Mouse (Mus musculus) limb, embryonic 14.5 days (tissue): ENCODE measurements around the gene Pde1c. TPM values are rescaled to one million over a fixed set of nuclear protein-coding genes. Genes with fewer than 3 reads are reported as not detected.
"Not testable (repeated sequence)": the region's sequence is repeated elsewhere in the genome, so short reads cannot be mapped to it uniquely, and the experiment has no call there.

Experiments used
- ATAC-seq: fragments of 200-750 bp; cut with Nextera tagmentation; 2 replicates; pipeline ENCODE4 v1.8.0; 2017; ENCODE audit warnings: low read depth, moderate number of reproducible peaks, moderate TSS enrichment; ENCODE audit not compliant: low FRiP score
- DNase-seq: peaks from one replicate; pipeline ENCODE4 v3.0.0-alpha.2; 2015; ENCODE audit warnings: low spot score
- H3K27ac ChIP-seq: fragments of 300-500 bp; sonication (generic); replicated peaks from 2 replicates; pipeline ENCODE4 v1.5.1; 2014; ENCODE audit warnings: low read depth, mild to moderate bottlenecking, low read length, moderate library complexity, mixed read lengths
- H3K27me3 ChIP-seq: fragments of 300-500 bp; sonication (generic); 2 replicates; pipeline ENCODE4 v1.6.1; 2014; ENCODE audit warnings: low read length, mixed read lengths; ENCODE audit not compliant: control insufficient read depth, insufficient read depth
- H3K36me3 ChIP-seq: fragments of 300-500 bp; sonication (generic); 2 replicates; pipeline ENCODE4 v1.6.1; 2014; ENCODE audit warnings: mild to moderate bottlenecking, low read length, moderate library complexity, mixed read lengths; ENCODE audit not compliant: control insufficient read depth, insufficient read depth
- H3K4me1 ChIP-seq: fragments of 300-500 bp; sonication (generic); 2 replicates; pipeline ENCODE4 v1.6.1; 2014; ENCODE audit warnings: antibody characterized with exemption, low read length, mixed read lengths; ENCODE audit not compliant: control insufficient read depth, insufficient read depth
- H3K4me2 ChIP-seq: fragments of 300-500 bp; sonication (generic); replicated peaks from 2 replicates; pipeline ENCODE4 v1.6.1; 2014; ENCODE audit warnings: low read depth, mild to moderate bottlenecking, low read length, moderate library complexity; ENCODE audit not compliant: severe bottlenecking
- H3K4me3 ChIP-seq: fragments of 300-500 bp; sonication (generic); replicated peaks from 2 replicates; pipeline ENCODE4 v1.5.1; 2014; ENCODE audit warnings: low read length
- H3K9ac ChIP-seq: fragments of 300-500 bp; sonication (generic); 2 replicates; pipeline ENCODE4 v1.6.1; 2014; ENCODE audit warnings: mild to moderate bottlenecking, low read depth, low read length, moderate library complexity; ENCODE audit not compliant: severe bottlenecking
- H3K9me3 ChIP-seq: fragments of 300-500 bp; sonication (generic); 2 replicates; pipeline ENCODE4 v1.6.1; 2016; ENCODE audit warnings: low read length; ENCODE audit not compliant: control insufficient read depth
- POLR2A ChIP-seq: fragments of 200-500 bp; IDR thresholded peaks from 2 replicates; pipeline ENCODE4 v1.8.0; 2012; ENCODE audit warnings: inconsistent platforms, mild to moderate bottlenecking, moderate library complexity, borderline replicate concordance; ENCODE audit not compliant: insufficient read depth, insufficient read length; ENCODE audit errors: extremely low read depth
- WGBS: fragments of 180-500 bp; shearing (Covaris S2); extraction: QIAGEN DNeasy Blood & Tissue Kit; methylation state at CpG from one replicate; pipeline ENCODE4 v1.1.7; 2014; 5-methylcytosine and 5-hydroxymethylcytosine counted together
- polyA plus RNA-seq, 2 experiments: library from polyadenylated mRNA; depleted of rRNA in 1 of 2; stranded (reverse) in 1 of 2; unstranded in 1 of 2; fragments of >200 nt; fragmentation: Nextera tagmentation in 1 of 2; extraction: Ambion mirVana in 1 of 2; gene quantifications; 2 replicates each; pipeline versions ENCODE4 v1.2.1 to v1.2.3; 2012 to 2014

Gene Pde1c
- polyA plus RNA-seq (2012; rRNA removed) (2.4 and 2.5 TPM in 2 replicates), polyA plus RNA-seq (2014; fragmentation: Nextera tagmentation; extraction: Ambion mirVana) (2.2 and 2.9 TPM in 2 replicates)

- Histone ChIP-seq H3K27ac (no peak within 1 kb of the TSS), H3K4me1 (no peaks in the 10 kb centered on the region), H3K9ac (peak within 1 kb of the TSS; percentile 60), H3K36me3 (no peaks in the 10 kb centered on the region), H3K4me3 (peak within 1 kb of the TSS; percentile 61), H3K9me3 (no peaks in the 10 kb centered on the region), H3K4me2 (peak within 1 kb of the TSS; percentile 96), H3K27me3 (no peaks in the 10 kb centered on the region)
- TF ChIP-seq POLR2A = no peak
- peak; percentile 65 for ATAC-seq
- WGBS = 1% methylated on average over 42 of the region's 48 CpGs
- peak; percentile 30 for DNase-seq
Measured at GRCm38 (mm10) chr6:56568470-56569372, at the start of gene Pde1c. Pde1c (minus strand) TSS chr6:56569103.

- DNase-seq (peak; percentile 78), ATAC-seq (peak; percentile 87)
- Histone ChIP-seq H3K9me3 (no peaks in the 10 kb centered on the region), H3K4me3 (no peak overlapping the region), H3K27me3 (no peaks in the 10 kb centered on the region), H3K4me1 (peaks cover 9% of the 10 kb centered on the region; the same call in 1 of the 2 replicates), H3K4me2 (no peak overlapping the region), H3K27ac (peak overlapping the region; percentile 30; the same call in 1 of the 2 replicates), H3K9ac (no peak overlapping the region), H3K36me3 (no peaks in the 10 kb centered on the region)
- WGBS = 24% methylated on average over 7 of the region's 7 CpGs
- TF ChIP-seq POLR2A = no peak
Measured at GRCm38 (mm10) chr6:56616982-56617613, 48.2 kb upstream of the Pde1c start.

DNA sequence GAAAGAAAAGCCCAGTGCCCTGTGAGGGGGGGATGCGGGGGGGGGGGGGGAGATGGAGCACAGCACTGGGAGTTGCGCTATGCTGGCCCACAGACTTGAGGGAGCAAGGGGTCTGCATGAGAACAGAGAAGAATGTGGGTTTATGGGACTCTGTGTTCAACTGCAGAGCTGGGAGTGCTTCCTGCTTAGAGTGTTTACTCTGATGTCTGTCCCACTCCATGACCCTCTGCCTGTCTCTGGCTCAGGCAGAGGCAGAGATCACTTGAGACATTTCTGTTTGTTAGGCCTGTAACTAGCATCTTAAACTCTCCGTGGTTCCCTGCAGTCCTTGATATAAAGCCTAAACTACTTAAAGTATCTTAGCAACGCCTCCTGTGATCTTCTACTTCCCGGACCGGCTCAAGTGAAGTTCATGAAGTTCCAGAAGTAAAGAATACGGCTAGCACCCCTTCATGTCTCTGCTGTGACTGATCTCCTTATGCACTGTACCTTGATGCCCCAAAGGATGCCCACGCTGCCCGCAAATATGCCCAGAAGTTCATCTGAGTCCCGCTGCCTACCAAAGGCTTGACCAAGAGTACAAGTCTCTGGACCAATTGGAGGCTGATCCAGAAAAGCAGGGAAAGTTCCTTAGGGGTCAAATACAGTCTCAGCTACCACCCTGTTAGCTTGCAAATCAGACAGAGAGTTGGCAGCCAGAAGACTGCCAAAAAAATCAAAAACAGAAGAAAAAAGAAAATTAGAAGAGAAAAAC lies 47.5 kb upstream of the Pde1c start:
- ATAC-seq (no peak; the same call in 1 of the 2 replicates), DNase-seq (no peak)
- H3K4me2 ChIP-seq = no peak overlapping the region
- H3K27ac ChIP-seq = peak overlapping the region; percentile 30; the same call in 1 of the 2 replicates
- H3K9ac ChIP-seq = no peak overlapping the region
- H3K27me3 ChIP-seq = no peaks in the 10 kb centered on the region
- no peaks in the 10 kb centered on the region for H3K9me3 ChIP-seq
- no peaks in the 10 kb centered on the region for H3K36me3 ChIP-seq
- TF ChIP-seq POLR2A = no peak
- WGBS = 65% methylated on average over 9 of the region's 10 CpGs
- peaks cover 9% of the 10 kb centered on the region; the same call in 1 of the 2 replicates for H3K4me1 ChIP-seq
- H3K4me3 ChIP-seq = no peak overlapping the region

- not testable (repeated sequence) for H3K9ac ChIP-seq, ATAC-seq, H3K4me1 ChIP-seq, H3K27ac ChIP-seq, H3K4me2 ChIP-seq, H3K4me3 ChIP-seq, H3K36me3 ChIP-seq, H3K27me3 ChIP-seq, H3K9me3 ChIP-seq, DNase-seq
- WGBS = 63% methylated on average over 1 of the region's 1 CpGs
Measured at GRCm38 (mm10) chr6:56609529-56609928, 40.6 kb upstream of the Pde1c start.

GRCm38 (mm10) chr6:56608277-56608676 lies 39.4 kb upstream of the Pde1c start:
- Histone ChIP-seq H3K27ac (no peak overlapping the region), H3K4me3 (no peak overlapping the region), H3K36me3 (no peaks in the 10 kb centered on the region), H3K4me2 (no peak overlapping the region), H3K27me3 (no peaks in the 10 kb centered on the region), H3K9me3 (no peaks in the 10 kb centered on the region), H3K9ac (no peak overlapping the region), H3K4me1 (no peaks in the 10 kb centered on the region)
- DNase-seq (peak; percentile 84), ATAC-seq (no peak; the same call in 1 of the 2 replicates)
- 5% methylated on average over 4 of the region's 4 CpGs for WGBS
- TF ChIP-seq POLR2A = no peak
